Mouse (Mus musculus) liver, adult (tissue): Measurements from ENCODE around the gene Fto.

Experiments
- GATA4 ChIP-seq: IDR thresholded peaks from 2 replicates; pipeline ENCODE4 v1.6.1; 2014; ENCODE audit warnings: mild to moderate bottlenecking, low read length; ENCODE audit not compliant: insufficient replicate concordance

The Fto gene

DNA sequence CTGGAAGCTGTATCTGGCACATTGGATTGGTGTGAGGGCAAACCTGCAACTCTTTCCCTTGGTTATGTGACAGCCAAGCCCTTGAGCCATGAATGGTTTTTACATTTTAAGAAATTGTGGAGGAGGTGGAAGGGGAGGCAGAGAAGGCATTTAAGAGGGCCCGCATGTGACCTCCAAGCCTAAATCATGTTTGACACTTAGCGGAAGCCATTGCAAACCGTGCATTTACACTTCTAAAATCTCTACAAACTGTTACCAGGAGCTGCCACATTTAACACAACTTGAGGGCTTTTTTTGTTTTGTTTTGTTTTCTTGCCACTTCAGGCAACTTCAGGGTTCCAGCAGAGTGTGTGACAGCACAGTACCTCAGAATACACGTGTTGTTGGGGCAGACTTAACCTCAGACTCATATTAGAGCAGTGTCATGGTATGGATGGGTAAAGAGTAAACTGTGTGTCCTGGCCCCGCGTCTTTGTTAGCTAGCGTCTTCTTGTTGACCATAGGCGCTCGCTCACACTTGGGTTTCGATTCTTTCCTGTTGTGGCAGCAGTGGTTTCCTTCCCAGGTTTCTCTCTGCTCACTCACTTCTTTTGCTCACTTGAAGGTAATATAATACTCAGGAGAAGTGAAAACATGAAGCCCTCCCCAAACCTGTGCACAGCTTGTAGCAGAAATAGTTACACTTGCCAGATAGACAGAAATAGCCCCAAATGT, 47.5 kb downstream of the Fto start:
- no peak for TF ChIP-seq GATA4

DNA sequence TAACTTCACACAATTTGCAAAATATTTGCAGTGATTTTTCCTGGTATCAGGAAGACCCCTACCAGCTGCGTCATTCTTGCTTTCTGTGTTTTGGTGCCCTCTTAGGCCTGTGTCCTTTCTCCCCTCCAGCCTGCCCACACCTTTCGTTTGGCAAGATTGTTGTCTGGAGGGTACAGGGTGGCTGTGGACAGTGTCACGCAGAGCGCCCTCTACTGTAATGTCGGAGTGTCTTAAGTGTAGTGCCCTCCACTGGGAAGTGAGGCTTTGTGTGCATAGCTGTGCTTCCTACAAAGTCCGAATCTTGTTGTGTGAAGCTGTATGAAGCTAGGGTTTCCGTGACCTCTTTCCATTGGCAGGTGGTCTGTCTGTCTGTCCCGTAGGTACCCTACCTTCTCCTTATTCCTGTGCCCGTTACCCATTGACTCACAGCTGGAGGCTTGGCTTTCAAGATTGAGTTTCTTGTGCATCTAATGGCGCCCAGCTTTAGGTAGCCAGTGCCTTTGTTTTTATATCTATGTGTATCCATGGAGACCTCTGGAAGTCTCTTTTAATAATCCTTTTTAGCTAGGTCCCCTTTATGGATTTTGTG, 50.0 kb downstream of the Fto start:
- no peak for TF ChIP-seq GATA4

- TF ChIP-seq GATA4, result no peak
Measured at GRCm38 (mm10) chr8:91364216-91364615, 50.9 kb downstream of the Fto start.

DNA sequence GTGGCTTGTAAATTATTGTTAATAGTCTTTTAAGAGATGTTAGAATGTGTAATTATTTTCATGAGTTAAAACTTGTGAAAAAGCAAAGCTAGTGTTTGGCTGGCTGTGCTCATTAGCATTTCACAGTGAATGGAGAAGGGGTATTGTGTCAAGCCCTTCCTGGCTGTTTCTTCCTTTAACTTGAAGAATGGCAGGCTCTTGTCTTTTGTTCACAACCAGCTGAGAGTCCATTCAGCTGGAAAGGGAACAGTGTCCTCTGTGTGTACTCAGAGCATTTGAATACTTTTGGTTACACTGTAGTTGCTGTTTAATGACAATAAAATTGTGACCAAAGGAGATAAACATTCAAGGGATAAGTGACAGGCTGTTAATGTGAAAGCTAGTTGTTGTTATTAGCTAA, 52.5 kb downstream of the Fto start:
- TF ChIP-seq GATA4, result no peak

DNA sequence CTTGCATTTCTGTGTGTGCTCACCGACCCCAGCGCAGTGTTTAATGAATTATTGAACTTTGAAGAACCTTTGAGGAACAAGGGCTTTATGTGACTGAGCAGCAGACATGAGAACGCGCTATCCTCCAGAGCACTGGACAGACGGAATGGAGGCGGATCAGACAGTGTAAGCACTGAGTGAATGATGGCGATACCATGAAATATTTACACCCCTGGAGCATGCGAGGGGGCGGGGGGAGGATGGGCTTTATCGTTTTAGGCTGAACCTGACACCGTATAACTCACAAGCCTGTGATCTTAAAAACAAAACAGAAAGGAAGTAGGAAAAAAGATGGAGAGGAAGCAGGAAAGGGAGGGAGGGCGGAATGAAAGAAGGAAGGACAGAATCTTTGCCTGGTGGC, 57.6 kb downstream of the Fto start:
- TF ChIP-seq GATA4, result no peak

GRCm38 (mm10) chr8:91371995-91372394, 58.7 kb downstream of the Fto start:
- no peak for TF ChIP-seq GATA4

- no peak for TF ChIP-seq GATA4
Measured at GRCm38 (mm10) chr8:91372780-91373577, 59.7 kb downstream of the Fto start.

GRCm38 (mm10) chr8:91375054-91375938, 62.0 kb downstream of the Fto start:
- no peak for TF ChIP-seq GATA4

DNA sequence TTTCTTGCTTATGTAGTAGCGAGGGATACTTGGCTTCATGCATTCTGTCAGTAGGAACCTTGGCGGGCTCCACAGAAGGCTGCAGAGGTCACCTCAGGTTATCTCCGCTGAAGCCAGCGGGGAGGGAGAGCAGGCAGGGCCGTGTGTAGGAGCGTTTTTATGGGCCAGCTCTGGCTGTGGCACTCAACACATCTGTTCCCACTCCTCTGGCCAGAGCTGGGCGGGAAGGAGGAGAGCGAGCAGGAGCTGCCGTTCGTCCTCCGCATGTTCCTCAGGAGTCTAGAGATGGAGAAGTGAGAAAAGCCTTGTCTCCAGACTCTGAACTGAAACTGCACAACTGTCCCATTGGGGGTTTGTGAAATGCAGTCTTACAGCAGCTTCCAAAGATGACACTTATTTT, 63.5 kb downstream of the Fto start:
- TF ChIP-seq GATA4, result peak; percentile 61; the same call in 1 of the 2 replicates

DNA sequence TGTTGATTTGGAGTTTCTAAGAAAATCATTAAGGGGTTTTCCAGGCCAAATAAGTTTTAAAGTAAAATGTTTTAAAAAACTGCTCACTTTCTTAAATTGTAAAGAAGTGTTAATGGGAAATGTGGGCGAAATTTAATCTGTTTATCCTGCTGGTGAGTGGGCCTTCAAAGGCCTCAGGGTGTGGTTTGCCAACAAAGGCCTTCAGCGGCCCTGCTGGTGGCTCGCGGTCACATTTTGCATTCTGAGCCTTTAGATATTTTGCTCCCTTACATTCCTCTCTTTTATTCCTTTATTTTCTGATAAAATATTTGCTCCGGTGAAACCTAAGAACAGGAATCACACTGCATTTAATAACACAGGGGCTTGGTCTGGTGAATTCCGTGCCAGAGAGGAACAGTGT, 64.0 kb downstream of the Fto start:
- TF ChIP-seq GATA4, result no peak

DNA sequence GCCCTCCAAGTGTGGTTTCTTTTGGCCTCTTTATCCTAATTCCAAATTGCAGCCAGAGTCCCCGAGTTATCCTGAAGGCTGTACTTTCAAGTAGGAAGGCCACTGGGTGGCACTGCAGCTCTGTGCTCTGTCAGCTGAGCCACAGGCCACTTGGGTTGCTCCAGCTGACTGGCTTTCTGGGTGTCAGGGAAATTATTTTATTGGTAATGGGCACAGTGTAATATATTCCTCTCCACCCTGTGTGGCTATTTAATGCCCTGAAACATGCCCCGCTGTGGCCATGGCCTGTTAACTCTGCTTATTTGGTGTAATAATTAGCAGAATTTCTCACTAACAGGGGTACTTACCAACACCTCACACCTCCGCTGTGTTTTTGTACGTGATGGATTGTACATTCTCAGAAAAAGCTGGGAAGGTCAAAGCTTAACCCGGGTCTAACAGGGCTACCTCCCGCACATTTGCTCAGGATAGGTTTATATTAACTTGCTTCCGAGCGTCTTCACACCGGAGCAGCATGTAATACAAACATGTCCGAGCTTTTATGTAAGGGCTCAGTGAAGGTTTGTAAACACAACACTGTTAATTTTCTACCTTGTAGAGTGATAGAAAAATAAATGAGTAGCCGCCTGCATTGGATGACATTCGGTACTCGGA, 65.6 kb downstream of the Fto start:
- TF ChIP-seq GATA4, result no peak

DNA sequence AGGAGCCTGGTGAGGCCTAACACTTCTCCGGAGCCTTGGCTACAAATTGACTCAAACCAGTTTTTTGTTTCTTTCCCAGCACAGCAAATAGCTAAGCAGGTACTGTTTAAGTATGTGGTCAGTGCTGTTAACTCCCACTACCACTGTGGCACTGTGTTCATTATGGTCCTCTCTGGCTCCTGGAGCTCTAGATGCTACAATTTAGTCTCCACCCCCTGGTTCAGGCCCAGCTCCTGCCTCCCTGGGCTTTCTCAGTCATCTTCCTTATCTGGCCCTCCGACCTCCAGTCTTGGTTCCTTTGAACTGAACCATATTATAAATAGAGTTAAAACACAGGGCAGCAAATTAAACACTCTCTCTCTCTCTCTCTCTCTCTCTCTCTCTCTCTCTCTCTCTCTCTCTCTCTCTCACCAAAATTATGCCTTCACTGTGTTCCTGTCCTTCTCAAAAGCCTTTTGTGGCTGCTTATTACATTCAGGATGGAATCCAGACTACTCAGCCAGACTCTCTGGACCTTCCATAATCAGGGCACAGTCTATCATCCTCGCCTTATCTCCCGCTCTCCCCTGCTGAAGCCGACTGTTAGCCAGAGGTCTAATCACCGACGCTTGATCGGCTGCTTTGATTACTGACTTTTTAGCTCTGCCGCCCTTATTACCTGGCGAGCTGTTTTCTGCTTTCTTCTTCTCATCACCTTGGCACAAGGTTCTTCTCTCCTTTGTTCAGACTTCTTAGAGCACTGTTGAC, 67.6 kb downstream of the Fto start:
- peak; percentile 48; the same call in 1 of the 2 replicates for TF ChIP-seq GATA4

DNA sequence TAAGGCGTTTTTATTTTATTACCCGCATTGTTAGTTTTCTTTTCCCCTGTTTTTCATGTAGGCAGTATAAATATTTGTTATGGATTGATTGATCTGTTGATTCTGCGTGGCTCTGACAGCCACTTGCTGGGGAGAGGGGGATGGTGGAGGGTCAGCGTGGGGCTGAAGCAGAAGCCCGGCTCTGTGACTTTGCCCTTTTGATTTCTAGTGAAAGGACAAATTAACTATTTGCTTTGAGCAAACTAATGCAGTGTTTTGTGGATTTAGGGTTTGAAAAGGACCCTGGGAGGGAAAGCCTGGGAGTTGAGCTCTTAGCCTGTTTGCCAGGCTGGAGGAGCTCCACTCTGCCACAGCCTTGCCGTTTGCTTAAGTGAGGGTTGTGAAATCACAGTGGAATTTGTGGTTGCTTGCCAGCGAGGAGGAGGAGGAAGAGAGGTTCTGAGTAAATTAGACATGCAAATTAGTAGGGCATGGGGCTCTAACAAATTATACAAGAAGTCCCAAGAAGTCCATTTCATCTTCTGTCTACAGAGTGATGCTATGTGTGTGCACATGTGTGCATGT, 68.3 kb downstream of the Fto start:
- TF ChIP-seq GATA4, result no peak

DNA sequence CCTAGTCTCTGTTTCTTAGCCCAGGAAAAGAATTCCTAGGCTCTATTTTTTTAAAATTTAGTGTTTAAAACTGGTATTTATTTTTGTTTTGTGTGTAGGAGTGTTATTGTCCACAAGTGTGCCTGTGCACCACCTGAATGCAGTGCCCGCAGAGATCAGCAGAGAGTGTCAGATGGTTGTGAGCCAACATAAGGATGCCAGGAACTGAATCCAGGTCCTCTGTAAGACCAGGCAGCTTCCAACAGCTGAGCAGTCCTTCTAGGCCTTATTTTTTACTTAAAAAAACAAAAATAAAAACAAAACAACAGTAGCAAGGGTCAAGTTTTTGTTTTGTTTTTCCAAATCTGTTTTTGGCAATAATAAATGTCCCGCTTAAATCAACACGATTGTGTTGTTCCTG, 69.9 kb downstream of the Fto start:
- no peak for TF ChIP-seq GATA4

DNA sequence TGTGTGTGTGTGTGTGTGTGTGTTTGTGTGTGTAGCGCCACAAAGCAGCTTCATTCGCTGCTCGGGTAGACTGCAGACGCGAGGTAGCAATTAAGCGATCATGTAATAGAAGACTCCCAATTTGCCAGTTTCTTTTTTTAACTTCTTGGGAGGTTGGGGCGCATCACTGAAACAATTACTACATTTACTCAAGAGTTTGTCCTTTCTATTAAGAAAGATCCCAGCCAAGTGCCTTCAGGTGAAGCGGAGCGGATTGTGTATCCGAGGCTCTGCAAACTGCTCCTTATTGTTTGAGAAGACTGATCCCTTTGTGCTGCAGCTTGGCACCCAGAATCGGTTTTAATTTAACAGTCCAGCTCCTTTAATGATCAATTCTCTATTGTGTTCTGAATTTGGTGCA, 70.5 kb downstream of the Fto start:
- TF ChIP-seq GATA4, result no peak
